Mouse (Mus musculus) midbrain, embryonic 10.5 days (tissue): ENCODE data around the gene Zfp324. TPM values are rescaled to one million over a fixed set of nuclear protein-coding genes. Genes with fewer than 3 reads are reported as not detected.

ENCODE experiments used
- DNase-seq: peaks from one replicate; pipeline ENCODE4 v3.0.0-alpha.2; 2017; ENCODE audit warnings: low spot score
- H3K27ac ChIP-seq: fragments of 300-500 bp; sonication (generic); replicated peaks from 2 replicates; pipeline ENCODE4 v1.5.1; 2016; ENCODE audit warnings: mild to moderate bottlenecking
- H3K27me3 ChIP-seq: fragments of 300-500 bp; sonication (generic); 2 replicates; pipeline ENCODE4 v1.6.1; 2016; ENCODE audit warnings: low read depth, mild to moderate bottlenecking; ENCODE audit not compliant: poor library complexity, severe bottlenecking
- H3K36me3 ChIP-seq: fragments of 300-500 bp; sonication (generic); 2 replicates; pipeline ENCODE4 v1.6.1; 2016; ENCODE audit warnings: mild to moderate bottlenecking, moderate library complexity
- H3K4me1 ChIP-seq: fragments of 300-500 bp; sonication (generic); 2 replicates; pipeline ENCODE4 v1.6.1; 2016
- H3K4me3 ChIP-seq: fragments of 300-500 bp; sonication (generic); 2 replicates; pipeline ENCODE4 v1.5.1; 2016; ENCODE audit warnings: mild to moderate bottlenecking, moderate library complexity
- H3K9me3 ChIP-seq: fragments of 300-500 bp; sonication (generic); replicated peaks from 2 replicates; pipeline ENCODE4 v1.6.1; 2016; ENCODE audit warnings: mild to moderate bottlenecking
- WGBS: fragments of 180-500 bp; shearing (Covaris S2); methylation state at CpG from one replicate; pipeline ENCODE4 v1.1.7; 2016; 5-methylcytosine and 5-hydroxymethylcytosine counted together
- polyA plus RNA-seq: library from polyadenylated mRNA; unstranded; fragments of >200 nt; fragmentation: Nextera tagmentation; extraction: Ambion mirVana; gene quantifications from 2 replicates; pipeline ENCODE4 v1.2.1, GENCODE M21; 2016

Zfp324 gene
- polyA plus RNA-seq, 1 experiment from 2014 or later, result 11.4 TPM

- Histone ChIP-seq H3K4me3 (no peak overlapping the region), H3K4me1 (peaks cover 16% of the 10 kb centered on the region), H3K9me3 (no peaks in the 10 kb centered on the region), H3K36me3 (peaks cover 43% of the 10 kb centered on the region), H3K27ac (no peak overlapping the region), H3K27me3 (peaks cover 20% of the 10 kb centered on the region)
- 72% methylated on average over 5 of the region's 5 CpGs for WGBS
- DNase-seq, result no peak
Measured at GRCm38 (mm10) chr7:13003380-13003779, 37.7 kb downstream of the Zfp324 start.

DNA sequence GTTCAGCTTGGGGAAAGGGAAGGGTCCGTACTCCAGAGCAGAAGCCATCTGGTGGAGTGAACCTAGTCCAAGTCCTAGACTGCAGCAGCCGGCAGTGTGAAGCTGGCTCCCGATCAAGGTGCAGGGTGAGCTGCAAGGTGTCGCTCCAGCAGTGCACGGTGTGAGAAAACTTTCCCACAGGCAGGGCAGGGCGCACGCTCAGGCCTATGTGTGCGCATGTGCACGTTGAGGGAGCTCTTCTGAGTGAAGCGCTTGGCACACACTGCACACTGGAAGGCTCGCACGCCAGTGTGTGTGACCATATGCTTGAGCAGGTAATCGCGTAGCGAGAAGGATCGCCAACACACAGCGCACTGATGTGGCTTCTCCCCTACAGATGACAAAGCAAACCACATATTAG, 40.4 kb downstream of the Zfp324 start:
- H3K9me3 ChIP-seq, result no peaks in the 10 kb centered on the region
- peaks cover 34% of the 10 kb centered on the region for H3K4me1 ChIP-seq
- peaks cover 22% of the 10 kb centered on the region for H3K27me3 ChIP-seq
- DNase-seq, result no peak
- no peak overlapping the region for H3K27ac ChIP-seq
- H3K36me3 ChIP-seq, result peaks cover 43% of the 10 kb centered on the region
- no peak overlapping the region for H3K4me3 ChIP-seq
- 90% methylated on average over 17 of the region's 17 CpGs for WGBS

- Histone ChIP-seq H3K9me3 (no peaks in the 10 kb centered on the region), H3K36me3 (peaks cover 43% of the 10 kb centered on the region), H3K4me1 (peaks cover 34% of the 10 kb centered on the region), H3K27me3 (peaks cover 22% of the 10 kb centered on the region), H3K27ac (no peak overlapping the region), H3K4me3 (no peak overlapping the region)
- DNase-seq, result no peak
- 86% methylated on average over 10 of the region's 10 CpGs for WGBS
Measured at GRCm38 (mm10) chr7:13006531-13006930, 40.9 kb downstream of the Zfp324 start.

GRCm38 (mm10) chr7:13007341-13008092, 41.9 kb downstream of the Zfp324 start:
- Histone ChIP-seq H3K4me1 (peaks cover 34% of the 10 kb centered on the region), H3K27ac (0 out of 2 replicates have a peak overlapping the region, but pooled peaks have one; percentile 9), H3K4me3 (peak overlapping the region; percentile 41), H3K27me3 (peaks cover 22% of the 10 kb centered on the region), H3K36me3 (peaks cover 43% of the 10 kb centered on the region), H3K9me3 (no peaks in the 10 kb centered on the region)
- 38% methylated on average over 57 of the region's 57 CpGs for WGBS
- no peak for DNase-seq

DNA sequence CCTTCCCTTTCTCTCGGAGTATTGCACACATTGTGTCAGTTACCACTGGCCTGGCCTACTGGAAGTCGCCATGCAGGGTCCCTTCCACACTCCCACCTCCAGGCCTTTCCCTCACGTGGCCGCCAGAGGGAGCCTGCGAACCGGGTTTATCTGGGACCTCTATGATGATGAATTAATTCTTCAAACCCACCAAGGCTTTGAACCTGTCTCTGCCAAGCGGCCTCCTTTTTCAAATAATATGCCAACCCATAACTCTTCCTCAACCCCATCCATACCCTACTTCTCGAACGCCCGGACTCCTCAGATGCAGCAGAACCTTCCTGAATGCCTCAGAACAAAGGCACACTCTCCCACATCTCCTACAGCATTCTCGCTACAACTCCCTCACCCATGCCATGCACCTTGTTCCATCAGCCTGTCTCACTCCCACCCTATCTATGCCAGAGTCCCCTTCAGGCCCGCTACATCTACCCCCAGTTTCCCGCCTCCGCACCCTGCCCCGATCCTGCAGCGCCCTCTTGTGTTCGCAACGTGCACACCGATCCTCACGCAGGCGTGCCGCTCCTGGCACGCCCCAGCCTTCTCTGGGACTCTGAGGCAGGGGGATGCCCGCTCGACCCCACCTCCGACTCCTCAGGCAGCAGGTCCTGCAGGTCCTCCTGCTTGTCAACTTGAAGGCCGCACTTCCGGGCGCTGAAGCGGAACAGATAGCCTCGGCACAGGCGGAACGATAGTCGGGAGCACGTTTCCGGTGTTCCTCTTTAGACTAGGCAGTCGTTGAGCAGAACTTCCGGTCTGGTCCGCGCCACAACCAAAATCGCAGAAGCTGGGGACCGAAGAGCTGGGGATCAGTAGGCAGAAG, 43.7 kb downstream of the Zfp324 start:
- no peaks in the 10 kb centered on the region for H3K9me3 ChIP-seq
- peaks cover 22% of the 10 kb centered on the region for H3K27me3 ChIP-seq
- peaks cover 36% of the 10 kb centered on the region for H3K36me3 ChIP-seq
- H3K27ac ChIP-seq, result peak overlapping the region; percentile 97
- H3K4me3 ChIP-seq, result peak overlapping the region; percentile 74
- peaks cover 34% of the 10 kb centered on the region for H3K4me1 ChIP-seq
- DNase-seq, result peak; percentile 98
- under 1% methylated on average over 42 of the region's 42 CpGs for WGBS

- Histone ChIP-seq H3K27ac (peak within 1 kb of the TSS; percentile 97), H3K9me3 (no peaks in the 10 kb centered on the region), H3K4me3 (peak within 1 kb of the TSS; percentile 74), H3K36me3 (peaks cover 28% of the 10 kb centered on the region), H3K27me3 (peaks cover 22% of the 10 kb centered on the region), H3K4me1 (peaks cover 34% of the 10 kb centered on the region)
- WGBS, result 17% methylated on average over 26 of the region's 26 CpGs
- peak; percentile 41 for DNase-seq
Measured at GRCm38 (mm10) chr7:13010005-13010908, 44.6 kb downstream of the Zfp324 start, which contains the start of gene Zbtb45. Zbtb45 (minus strand) TSS chr7:13010034.

- Histone ChIP-seq H3K36me3 (no peaks in the 10 kb centered on the region), H3K27ac (no peak overlapping the region), H3K9me3 (no peaks in the 10 kb centered on the region), H3K27me3 (no peaks in the 10 kb centered on the region), H3K4me1 (peaks cover 21% of the 10 kb centered on the region), H3K4me3 (no peak overlapping the region)
- DNase-seq, result no peak
- 72% methylated on average over 4 of the region's 4 CpGs for WGBS
Measured at GRCm38 (mm10) chr7:13013671-13014070, 48.0 kb downstream of the Zfp324 start.

DNA sequence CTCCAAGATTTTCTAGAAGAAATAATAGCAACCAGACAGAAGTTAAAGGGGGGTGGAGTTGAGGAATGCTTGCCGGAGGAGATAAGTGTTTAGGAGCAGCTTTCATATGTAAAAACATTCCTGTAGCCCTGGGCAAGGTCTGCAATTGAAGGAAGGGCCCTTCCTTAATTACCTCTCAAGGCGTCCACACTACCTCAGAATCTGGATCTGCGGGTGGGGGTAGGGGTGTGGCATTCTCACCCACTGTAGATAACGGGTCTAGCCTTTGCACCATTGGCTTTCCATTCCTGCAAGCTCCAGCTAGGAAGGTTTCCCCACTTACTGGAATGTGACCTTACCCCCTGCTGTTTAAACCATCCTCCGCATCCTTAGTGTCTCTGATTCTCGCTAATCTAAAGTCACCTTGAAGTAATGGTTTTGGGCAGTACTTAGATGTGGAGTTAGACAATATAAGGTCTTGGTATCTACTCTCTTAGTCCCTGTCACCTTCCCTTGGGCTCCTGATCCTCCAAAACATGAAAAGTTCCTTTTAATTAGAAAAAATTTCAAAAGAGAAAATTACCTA, 48.7 kb downstream of the Zfp324 start:
- Histone ChIP-seq H3K4me3 (no peak overlapping the region), H3K27me3 (no peaks in the 10 kb centered on the region), H3K36me3 (no peaks in the 10 kb centered on the region), H3K9me3 (no peaks in the 10 kb centered on the region), H3K4me1 (peaks cover 16% of the 10 kb centered on the region), H3K27ac (no peak overlapping the region)
- no peak for DNase-seq
- 34% methylated on average over 6 of the region's 6 CpGs for WGBS

- Histone ChIP-seq H3K4me3 (no peak overlapping the region), H3K4me1 (peaks cover 12% of the 10 kb centered on the region), H3K36me3 (no peaks in the 10 kb centered on the region), H3K27me3 (no peaks in the 10 kb centered on the region), H3K9me3 (no peaks in the 10 kb centered on the region), H3K27ac (no peak overlapping the region)
- DNase-seq, result no peak
- WGBS, result 82% methylated on average over 1 of the region's 1 CpGs
Measured at GRCm38 (mm10) chr7:13015217-13015616, 49.6 kb downstream of the Zfp324 start.

DNA sequence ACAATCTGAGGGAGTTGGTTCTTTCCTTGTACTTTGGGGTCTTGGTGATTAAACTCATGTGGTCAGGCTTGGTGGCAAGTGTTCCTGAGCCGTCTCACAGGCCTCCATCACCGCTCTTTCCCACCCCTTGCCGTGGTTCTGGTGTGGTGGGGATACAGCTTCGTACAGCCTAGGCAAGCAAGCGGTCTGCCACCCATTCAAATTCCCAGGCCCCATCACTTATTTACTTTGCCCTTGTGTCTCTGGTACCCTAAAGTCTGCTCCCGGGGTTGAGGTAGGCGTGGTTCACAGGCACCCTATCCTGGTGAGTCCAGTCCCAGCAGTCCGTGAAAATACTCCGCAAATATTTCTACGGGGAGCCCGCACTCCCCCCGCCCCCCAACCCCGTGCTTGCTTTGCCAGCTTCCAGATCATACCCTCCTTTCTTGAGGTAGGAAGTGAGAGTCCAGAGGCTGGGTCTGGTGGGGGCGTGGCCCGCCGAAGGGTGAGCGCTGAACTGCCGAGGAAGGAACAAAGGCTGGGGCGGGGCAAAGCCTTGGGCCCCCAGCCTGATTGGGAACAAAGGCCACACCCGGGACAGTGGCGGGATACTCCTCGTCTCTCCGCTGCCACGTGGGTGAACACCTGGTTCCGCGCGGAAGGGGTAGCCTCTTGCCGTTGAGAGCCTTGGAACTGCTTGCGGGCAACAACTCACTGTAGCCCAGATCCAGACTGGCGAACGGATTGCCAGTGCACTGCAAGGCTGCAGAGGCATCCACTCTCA, 57.3 kb downstream of the Zfp324 start:
- peak; percentile 90 for DNase-seq
- 4% methylated on average over 31 of the region's 31 CpGs for WGBS
- Histone ChIP-seq H3K27ac (peak overlapping the region; percentile 98), H3K27me3 (no peaks in the 10 kb centered on the region), H3K4me1 (peaks cover 39% of the 10 kb centered on the region), H3K36me3 (peaks cover 31% of the 10 kb centered on the region), H3K4me3 (peak overlapping the region; percentile 78), H3K9me3 (no peaks in the 10 kb centered on the region)
